Mouse (Mus musculus) thymus, postnatal 4 days (tissue): ENCODE measurements at regions not wholly inside any gene's neighbourhood (a gene's known extent, or its start where the extent isn't known, plus 50 kb on each side); places are given as distances from the start of the nearest gene placed in this dataset.

Experiments
- DNase-seq: peaks from one replicate; pipeline ENCODE4 v3.0.0; 2021

DNA sequence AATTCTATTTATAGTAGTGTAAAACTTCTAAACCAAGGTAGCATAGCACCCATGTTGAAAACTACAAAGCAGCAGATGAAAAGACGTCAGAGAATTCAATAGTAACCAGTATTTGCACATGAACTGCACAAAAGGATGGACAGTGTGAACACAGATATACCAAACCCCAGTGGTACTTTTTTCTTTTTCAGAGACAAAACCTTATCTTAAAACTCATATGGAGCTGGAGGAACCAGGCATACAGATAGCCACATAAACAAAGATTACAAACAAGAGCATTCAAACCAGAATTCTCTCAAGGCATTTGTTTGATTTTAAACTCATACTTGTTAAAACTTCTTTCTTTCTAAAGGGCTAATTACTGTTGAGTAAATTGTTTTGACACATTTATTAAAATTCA lies 72.5 kb upstream of the Nck2 start:
- no peak for DNase-seq

DNA sequence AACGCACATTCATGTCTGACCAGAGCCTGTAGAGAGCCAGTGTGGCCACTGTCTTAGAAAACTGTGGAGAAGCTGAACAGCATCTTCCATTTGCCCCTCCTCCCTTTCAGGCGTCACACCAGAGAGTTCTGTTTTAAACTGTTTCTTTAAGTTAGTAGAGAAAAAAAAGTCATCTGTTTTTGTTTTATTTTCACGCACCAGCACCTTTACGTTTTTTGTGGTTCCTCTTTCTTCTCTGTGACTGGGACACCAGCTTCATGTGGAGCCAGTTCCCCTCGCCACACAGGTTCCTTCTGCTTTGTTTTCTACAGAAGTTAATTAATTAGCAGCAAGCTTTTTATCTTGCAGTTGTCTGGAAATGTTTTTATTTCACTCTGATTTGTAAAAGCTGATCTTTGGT lies 69.4 kb upstream of the Nck2 start:
- no peak for DNase-seq

DNA sequence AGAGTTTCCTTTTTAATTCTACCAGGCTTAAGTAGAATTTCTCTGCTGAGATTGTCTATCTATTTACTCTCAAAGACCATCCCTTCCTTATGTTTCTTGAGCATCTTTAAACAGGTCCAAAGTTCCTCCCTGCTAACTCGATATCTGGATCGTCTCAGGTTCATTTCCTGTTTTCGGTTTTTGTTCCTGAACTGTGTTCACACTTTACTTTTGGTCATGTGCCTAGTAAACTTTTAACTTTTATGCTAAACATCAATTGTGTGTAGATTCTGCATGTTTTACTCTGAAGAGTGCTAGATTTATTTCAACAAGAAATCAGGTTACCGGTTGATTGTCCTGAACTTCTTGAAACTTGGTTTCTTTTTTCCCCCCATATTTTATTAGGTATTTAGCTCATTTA lies 68.5 kb upstream of the Nck2 start:
- DNase-seq: no peak

DNA sequence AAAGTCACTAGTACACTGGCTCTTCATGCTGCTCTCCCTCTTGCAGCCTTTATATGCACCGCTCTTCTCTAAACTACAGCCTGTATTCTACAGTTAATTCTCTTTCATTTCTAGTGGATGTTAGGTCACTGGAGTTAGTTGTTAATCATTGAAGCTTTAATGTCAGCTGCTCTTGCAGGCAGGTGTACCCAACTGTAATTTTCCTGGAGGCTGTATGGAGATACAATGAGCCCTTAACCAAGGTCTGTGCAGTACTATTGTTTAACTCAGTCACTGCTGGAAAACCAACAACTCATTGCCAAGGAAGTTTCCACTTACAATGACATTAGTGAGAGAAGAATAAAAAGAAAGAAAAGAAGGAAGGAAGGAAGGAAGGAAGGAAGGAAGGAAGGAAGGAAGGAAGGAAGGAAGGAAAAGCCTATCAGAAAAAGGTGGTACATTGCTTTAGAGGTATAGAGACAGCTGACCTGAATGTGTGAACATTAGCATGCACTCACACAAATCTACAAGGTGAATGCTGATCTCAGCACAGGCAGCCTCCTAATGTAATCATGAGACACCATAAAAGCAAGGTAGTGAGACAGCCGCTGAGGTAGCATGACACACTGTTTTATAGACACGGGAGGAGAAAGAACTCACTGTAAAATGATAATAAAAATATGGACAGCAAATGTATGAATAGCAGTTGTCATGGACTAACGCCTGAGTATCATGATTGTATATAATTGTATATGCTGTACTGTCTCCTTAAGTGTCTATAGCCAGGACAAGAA lies 66.7 kb upstream of the Nck2 start:
- DNase-seq: no peak

DNA sequence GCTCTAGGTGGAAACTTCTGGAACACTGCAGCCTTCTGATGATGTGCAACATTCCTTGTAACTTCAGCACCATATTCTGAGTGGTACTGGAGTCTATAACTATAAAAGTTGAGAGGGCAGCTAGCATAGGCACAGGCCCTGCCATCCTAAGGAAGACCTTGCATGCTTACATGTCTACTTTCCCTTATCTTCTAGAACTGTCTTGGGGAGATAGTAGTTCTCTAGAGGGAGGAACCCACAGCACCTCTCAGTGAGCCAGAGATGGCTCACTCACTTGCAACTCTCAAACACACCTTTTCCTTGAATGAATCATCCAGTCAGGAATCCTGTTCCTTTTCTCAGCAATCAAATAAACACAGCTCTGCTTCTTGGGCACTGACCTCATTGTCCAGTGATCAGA lies 59.4 kb upstream of the Nck2 start:
- no peak for DNase-seq

DNA sequence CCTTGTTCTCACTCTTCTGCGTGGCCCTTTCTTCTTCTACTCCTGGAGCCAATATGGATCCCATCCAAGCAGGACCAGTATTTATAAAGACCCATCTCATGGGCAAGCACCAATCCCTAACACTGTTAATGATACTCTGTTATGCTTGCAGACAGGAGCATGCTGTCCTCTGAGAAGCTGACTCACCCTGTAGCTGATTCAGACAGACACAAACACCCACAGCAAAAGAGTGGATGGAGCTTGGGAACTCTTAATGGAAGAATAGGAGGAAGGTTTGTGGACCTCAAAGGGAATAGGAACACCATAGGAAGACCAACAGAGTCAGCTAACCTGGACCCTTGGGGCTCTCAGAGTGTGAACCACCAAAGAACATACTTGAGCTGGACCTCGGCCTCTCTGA lies 50.3 kb upstream of the Nck2 start:
- DNase-seq: no peak
